Mouse (Mus musculus) adipocyte (in vitro differentiated cells): ENCODE data around the gene Cipc.

Source experiments
- DNase-seq: peaks from one replicate; pipeline ENCODE4 v3.0.0-alpha.2; 2016; ENCODE audit warnings: low spot score

The Cipc gene

DNA sequence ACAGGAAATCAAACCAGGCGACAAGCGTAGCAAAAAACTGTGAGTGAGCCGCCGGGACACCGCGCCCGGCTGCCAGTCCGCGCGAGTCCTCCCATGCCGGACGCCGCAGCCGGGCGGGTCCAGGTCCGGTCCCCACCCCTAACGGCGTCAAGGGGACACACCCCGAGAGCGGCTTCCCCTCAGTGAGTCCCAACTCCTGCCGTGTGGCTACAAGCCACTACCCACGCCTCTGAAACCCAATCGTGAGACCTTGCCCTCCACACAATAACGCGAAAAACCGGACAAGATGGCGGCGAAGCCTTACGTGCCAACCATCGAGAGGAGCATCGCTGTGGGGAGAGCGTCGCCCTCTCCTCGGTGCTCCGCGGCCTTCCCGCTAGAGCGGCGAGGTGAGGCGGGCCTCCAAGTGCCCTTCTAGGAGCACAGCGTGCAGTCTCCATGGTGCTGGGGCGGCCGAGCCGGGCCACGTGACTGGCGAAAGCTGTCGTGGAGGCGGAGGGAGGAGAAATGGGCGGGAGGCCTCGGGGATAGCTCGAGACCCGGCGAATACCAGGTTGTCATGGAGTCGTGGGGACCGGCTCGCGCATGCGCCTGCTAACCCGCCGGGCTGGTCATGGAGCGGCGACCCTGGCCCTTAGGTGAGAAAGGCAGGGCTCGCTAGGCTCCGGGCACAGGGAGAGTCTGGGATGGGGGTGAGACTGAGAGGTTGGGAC lies at the start of gene Cipc:
Gene Cipc (plus strand): TSS at position 182 of the 713 bp plus-strand sequence.
- DNase-seq = peak; percentile 97

DNA sequence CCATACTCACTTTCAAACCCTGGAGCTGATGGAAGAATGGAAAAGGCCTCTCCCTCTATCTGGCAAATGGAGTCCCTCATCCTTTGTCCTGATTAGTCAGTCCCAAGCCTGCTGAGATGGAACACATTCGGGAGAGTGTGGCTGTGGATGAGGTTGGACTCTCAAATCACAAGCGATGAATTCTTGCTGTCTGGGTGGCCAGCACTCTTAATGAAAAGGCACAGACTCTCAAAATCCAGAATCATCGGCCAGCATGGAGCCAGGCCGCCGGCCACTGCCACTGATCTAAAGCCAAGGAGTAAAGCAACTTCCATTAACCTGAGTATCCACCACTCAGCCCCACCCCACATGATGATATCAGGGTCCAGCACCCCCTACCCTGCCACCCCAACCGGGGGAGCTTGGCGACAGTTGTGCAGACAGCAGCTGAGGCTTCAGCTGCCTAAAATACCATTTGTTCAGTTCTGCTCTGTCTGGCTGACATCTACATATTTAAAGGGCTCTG lies 49.0 kb upstream of the Cipc start:
- DNase-seq = peak; percentile 50

DNA sequence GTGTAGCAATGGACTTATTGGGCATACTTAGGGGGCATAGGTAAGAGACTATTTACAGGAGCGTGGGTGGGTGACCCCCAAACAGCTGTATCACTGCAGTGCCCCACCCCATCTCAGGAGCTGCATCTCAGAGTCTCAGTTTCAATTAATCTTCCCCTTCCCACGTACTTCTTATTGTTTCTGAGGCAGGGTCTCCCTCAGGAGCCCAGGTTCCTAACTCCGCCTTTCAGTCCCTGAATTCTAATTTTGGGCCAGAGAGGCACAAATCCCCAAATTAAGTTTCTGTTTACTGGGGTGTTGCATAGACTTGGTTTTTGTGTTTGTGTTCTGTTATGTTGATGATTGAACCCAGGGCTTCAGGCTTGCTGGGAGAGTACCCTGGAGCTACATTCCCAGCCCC lies 48.4 kb upstream of the Cipc start:
- DNase-seq = no peak

DNA sequence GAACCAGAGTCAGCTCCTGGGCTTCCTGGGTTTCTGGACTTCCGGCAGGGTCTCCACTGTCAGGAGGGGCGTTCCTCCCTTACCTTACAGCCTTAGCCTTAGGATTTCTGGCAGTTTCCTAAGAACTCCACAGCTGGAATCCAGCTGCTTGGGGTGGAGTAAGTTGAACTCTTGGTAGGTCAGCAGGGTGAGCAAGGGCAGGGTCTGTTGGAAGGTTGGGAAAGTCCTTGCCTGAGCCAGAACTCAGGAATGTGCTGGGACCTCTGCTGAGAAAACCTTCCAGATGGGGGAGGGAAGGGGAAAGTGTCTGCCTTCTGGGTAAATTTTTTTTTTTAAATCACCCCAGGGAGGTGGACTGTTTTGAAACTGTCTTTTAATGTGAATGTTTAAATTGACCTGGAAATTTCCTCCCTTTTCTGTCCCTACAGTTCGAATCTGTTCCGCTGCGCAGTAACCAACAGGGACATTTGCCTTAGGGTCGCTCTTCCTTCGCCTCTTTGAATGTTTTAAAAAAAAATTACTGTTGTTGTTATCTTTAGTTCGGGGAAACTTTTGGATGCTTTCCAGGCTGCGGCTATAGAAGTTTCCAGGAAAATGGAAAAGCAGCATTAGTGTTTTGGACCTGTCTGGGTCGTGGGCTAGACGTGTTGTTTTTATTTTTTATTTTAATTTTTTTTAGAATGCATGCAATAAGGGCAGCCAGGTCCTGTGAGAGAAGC lies 47.2 kb upstream of the Cipc start:
- peak; percentile 83 for DNase-seq

DNA sequence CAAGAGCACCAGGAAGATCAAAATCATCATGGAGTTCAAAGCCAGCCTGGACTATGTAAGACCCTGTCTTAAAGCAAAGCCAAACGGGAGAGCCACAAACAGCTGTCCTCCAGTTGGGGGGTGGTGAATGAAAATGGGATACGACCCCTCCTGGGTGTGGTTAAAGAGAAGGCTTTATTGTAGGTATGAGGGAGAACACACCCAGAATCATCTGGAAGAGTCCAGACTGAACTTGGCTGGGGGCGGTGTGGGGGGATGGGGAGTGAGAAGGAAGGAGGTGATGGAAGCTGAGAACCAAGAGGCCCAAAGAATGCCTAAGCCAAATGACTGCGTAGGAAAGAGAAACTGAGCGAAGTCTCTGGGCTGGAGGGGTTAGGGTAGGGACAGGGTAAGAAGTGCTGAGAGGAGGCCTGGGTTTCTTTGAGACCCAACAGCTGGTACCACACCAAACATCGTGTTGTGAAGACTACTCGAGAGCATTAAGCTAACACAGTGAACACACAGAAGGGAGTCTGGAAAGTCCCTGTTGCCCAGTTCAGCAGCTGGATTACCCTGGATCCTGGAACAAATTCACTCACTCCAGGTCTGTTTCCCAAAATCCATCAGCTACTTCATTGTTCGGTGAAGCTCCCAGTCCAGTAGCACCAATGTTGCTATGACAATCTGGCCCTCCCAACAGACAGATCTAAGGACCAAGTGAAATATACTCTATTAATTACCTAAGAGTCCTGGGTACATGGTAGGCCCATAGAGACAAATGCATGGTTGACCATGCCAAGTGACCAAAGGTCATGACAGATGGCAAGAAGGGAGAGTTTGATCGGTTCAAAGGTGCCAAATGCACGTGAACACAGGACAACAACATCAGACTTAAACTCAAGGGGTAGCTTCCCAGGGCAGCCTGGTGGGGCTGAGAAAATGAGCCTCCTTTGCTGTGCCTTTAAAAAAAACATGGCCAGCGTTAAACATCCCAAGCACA lies 42.7 kb upstream of the Cipc start:
- no peak for DNase-seq

DNA sequence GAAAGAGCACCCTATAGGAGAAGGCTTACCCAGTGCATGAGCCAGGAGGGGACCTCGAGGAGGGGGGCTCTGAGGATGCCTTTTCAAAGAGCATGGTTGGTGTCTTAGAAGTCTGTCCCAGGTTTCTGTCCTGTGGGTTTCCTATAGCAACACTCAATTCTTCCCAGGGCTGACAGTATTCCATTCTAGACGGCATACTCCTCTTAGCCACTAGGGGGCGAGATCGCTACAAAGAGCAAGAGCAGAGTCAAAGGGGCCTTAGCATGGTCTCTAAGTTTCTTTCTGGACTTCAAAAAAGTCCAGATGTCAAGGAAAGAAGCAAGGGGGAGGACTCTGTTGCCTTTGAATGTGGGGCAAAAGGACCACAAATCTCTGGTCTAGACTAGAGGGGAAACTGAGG lies 41.6 kb upstream of the Cipc start:
- peak; percentile 58 for DNase-seq

DNA sequence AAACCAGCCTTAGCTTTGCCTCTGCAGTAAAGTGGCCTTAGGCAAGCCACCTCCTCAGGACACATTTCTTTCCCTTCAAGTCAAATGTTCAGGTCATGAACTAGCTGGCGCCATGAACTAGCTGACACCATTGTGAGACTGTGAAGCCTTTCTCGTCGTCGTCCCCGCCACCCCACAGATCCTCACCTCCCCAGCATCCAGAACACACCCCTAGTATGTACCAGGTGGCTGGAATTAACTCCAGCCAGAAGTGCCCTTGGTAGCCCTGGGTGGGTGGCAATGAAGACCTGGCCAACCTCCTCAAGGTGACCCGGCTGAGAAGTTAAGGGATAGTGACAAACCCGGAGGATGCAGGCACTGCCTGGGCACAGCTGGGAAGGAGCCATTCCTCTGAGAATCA lies 41.0 kb upstream of the Cipc start:
- DNase-seq = no peak

DNA sequence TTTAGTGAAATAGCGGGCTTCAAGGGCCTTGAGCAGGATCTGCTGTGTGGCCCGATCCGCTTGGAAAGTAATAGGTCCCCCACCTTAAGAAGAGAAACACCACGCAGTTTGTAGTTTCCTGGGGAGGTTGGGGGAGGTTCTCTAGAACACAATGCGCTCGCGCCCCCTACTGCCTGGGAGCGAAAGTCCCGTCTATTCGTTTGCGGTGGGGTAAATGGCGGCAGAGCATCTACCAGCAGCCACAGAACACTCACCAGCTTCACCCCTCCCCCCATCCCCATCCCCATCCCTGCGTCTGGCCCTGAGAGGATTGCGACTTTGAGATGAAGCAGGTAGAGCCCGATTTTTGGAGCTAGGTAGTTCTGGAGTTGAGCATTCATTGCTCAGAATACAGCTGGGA lies 40.4 kb upstream of the Cipc start:
- DNase-seq = peak; percentile 86

DNA sequence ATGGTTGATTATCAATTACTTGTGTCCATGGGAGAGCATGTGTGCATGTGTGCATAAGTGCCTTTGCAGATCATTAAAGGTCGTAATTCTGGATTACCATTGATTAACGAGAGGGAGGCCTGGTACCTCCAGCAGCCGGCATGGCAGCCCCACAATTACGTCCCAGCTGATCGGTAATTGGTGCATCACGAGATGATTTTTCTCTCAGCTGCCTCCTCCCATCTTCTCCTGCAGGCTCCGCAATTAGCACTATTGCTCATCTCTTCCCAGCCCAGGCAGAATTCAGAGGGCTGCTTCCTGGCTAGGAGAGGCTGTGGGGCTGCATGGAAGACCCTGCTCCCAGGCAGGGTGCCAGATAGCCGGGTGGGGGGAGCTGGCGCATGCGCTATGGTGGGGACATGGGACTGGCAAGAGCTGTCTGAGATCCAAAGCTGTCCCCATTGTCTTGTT lies 35.3 kb upstream of the Cipc start:
- DNase-seq = no peak

DNA sequence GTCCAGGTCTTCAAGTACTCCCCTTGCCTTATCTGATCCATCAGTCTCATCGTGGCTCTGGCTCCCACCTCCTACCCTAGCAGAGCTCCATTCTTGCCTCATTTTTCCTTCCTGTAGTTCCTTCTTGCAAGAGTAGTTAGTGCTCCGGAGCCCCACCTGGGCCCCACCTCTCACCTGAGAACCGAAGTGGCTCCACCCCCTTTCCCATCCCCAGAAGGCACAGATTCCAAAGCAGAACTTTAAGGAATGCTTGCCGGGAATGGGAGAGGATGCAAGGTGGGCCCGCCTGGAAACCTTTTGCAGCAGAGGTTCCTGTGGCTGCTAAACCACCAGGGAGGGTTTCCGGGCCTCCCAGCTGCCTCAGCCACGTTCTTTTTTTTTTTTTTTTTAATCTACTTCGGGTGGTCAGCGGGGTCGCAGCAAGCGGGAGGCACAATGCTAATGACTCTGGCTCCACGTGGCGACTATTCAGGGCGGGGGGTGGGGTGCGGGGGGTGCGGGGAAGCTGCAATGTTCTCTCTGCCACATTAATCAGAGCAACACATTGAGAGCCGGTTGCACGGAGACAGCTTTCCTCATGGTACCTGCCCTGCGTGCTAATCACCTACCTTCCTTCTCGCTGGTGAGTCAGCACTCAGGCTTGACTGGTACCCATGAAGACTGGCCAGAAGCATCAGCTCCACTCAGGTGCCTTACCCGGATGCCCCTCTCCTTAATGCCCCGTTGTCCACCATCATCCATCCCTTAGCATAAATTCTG lies 34.3 kb upstream of the Cipc start:
- no peak for DNase-seq

DNA sequence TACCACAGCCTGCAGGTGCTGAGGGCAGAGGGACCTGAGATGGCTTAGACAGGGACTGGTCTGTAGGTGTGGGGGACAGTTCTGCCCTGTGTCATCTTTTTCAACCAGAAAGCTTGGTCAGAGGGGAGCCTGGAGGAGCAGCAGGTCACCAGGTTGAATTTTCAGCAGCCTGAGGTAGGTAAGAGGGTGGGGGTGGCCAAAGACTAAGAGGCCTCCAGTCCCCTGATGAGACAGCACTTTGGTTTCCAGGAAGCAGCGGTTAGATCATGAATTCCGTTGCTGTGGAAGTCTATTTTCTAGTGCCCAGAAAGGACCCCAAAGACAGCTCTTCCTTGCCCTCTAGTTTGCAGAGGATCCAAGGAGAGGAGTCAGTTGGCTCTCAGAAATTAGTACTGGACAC lies 32.5 kb upstream of the Cipc start:
- no peak for DNase-seq

DNA sequence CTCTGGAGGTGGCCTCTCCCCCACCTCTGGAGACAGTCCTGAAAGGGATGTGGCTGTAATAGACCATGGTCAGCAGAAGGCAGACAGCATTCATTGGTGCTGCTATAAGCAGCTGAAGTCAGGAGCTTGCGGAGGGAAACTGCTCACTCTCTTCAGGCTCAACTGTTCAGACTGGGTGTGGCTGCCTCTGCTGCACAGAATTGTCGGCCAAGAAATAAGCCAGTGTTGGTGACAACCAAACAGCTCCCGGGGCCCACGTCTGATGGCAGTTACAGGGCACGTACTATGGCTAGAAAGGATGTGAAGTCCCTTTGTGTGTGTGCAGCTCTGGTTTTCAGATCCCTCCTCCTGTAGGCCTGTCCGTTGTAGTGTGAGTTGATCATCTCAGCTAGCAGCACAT lies 32.1 kb upstream of the Cipc start:
- no peak for DNase-seq

DNA sequence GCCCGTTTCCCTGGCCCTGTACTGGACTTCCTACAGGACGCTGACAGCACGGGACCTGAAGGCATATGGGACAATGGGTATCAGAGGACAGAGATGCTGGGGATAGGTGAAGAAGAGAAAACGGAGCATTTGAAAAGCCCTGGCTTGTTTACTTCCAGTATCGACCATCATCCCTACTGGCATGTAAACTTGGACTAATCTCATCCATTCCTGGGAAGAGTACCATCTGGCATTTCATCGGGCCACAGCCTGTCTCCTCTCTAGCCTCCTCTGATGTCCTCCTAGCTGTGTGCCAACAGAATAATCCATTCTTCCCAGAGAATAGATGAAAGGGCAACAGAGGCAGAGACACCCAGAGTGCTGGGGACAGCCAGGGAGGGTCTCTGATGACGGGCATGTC lies 31.2 kb upstream of the Cipc start:
- no peak for DNase-seq

DNA sequence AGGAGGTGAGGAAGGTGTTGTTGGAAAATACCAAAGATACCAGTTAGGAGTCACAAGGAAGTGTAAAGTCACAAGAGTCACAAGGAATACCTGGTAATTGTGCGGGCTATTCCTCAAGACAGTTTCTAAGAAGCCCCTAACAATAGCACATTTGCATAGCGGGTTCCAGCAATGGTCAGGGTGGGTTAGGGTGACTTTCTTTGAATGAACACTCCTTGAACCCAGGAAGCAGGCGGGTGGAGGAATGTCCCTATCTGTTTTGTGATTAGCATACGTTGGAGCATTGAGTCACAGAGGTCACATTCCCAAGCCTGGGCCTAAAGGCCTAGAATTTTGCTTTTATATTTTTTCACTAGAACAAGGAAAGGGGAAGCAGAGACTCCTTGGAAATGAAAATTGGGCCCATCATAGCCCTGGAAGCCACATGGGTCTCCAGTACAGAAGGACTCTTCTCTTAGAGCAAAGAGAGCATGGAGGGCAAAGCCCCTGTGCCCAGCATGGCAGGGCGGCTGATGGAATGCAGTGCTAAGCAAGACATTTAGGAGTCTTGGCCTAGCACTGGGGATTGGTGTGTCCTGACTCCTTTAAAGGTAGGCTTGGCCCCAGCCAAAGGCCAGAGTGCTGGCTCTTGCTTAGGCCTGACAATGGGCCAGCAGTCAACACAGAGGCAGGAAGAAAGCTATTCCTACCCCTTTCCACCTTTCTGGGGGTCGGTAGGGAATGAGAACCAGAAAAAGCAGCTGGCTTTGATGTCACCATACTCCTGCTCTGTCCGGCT lies 29.9 kb upstream of the Cipc start:
- no peak for DNase-seq

DNA sequence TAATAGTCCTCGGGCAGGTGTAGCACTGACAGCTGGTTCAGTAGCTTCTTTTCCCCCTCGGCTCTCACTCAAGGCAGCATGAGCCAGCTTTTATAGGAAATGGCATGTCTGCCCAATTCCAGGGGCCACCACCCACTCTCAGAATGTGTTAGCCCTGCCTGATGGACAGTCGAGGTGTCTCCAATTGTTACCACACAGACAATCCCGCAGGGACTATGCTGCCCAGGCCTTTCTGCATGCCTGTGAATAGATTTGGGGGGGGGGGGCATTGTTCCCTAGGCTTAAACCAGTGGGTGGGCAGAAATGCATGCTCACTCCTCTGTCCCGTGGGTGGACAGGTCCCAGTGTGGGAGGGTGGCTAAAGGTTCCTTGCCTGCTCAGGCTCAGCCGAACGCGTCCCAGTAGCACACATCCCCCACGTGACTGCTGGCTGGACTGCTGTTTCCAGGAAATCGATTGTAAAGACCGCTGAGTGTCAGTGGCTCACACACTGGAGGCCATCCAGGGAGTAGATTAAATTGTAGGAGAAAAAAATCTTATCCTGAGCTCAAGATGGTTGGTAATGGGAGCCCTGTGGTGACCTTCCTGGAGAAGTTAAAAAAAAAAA lies 28.4 kb upstream of the Cipc start:
- DNase-seq = peak; percentile 58

DNA sequence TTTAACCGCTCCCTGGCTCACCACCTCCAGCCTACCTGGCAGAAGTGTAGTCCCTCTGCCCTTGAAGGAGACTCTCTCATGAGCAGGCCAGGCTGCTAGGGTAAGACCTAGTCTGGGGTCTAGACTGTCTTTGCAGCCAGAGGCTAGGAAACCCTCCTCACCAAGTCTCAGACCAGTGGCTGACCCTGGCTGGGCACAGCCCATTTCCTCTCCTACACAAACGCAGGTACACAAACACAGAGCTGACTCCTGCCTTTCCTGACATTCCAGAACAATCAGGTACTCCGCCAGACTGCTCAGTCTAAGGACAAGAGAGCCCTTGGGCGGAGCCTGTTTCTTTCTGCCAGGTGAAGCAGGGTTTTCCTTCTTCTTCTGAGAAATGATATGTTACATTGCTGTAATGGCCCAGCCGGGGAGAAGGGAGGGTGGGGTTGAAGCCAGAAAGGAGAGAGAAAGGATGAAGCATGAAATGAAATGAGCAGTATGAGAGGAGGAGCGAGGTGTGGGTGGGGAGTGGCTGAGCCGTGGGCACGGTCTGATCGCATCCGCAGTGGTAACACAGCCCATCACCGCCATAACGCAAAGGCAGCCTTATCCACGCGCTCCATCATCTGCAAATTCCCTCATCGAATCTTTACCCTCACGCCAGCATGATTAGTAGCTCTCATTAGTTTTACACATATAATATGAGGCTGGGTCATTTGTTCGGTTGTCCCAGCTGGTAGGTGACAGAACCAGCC lies 27.7 kb upstream of the Cipc start:
- DNase-seq = no peak

DNA sequence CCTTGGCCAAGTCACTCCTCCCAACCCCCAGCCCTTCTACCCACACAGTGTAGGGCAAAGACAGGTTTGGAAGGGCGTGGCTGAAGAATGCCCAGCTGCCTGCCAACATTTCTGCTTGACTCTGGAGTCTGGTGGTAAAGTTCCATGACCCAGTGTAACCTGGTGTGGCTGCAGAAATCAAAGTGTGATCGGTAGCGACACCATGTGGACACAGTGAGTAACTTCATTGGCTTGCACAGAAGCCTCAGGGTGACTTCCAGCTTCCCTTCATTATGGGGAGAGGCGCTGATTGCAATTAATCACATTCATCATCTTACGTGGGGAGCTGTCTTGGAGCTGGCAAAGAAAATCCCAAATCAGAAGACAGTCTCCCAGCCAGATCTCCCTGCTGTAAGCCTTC lies 23.0 kb upstream of the Cipc start:
- peak; percentile 96 for DNase-seq

DNA sequence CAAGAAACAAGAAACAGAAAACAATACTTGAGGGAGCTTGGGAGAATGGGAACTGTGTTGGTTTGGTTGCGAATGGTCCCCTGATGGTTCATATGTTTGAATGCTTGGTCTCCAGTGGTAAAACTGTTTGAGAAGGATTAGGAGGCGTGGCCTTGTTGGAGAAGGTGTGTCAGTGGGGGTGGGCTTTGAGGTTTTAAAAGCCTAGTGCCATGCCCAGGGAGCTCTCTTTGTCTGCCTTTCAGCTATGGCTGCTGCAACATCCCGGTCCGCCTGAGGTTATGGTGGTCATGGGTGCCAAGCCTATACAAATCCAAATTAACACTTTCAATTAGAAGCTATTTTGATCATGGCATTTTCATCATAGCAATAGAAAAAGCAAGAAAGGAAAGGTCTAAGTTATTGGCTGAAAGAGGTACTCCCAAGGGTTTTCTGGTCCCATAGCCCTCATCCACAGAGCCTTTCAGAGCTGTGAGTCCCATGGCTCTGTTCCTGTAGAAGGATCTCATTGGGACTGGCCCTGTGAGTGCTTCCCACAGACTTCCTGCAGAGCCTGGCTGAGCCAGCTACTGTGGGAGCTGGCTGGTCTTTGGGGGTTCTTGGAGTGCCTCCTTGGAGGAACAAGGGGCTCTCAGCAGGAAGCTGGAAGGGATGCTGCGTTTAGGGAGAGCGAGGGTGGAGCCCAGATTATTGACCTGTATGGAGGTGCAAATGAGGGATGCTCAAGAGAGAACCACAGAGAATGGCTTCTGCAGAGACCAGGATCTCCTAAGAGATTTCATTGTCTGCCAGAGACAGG lies 15.7 kb upstream of the Cipc start:
- no peak for DNase-seq
